Mouse (Mus musculus) CH12F3 (cell line): ENCODE data around the gene Foxk1.

Experiments
- in situ Hi-C: fragments of 300-500 bp; cut with MboI; formaldehyde crosslinking; loops from 2 replicates; pipeline ENCODE4 v1.14.3; 2020; ENCODE audit warnings: low sequenced_read_pairs

Gene Foxk1

GRCm38 (mm10) chr5:142441332-142442044 lies 40.2 kb downstream of the Foxk1 start:
- in situ Hi-C loops: no loop called here

- in situ Hi-C loops: no loop called here
These were observed 40.7 kb downstream of the Foxk1 start for GRCm38 (mm10) chr5:142442045-142442440.

GRCm38 (mm10) chr5:142443514-142443913 lies 42.2 kb downstream of the Foxk1 start:
- in situ Hi-C loops: no loop called here

- in situ Hi-C loops: no loop called here
These were observed 42.7 kb downstream of the Foxk1 start for GRCm38 (mm10) chr5:142443994-142444393.

- in situ Hi-C loops: loop anchor here (5.0 kb wide), 1 partner anchor 78 kb away; no protein-coding TSS in a partner anchor
These were observed 43.7 kb downstream of the Foxk1 start for GRCm38 (mm10) chr5:142444791-142445531.

GRCm38 (mm10) chr5:142445709-142446108 lies 44.4 kb downstream of the Foxk1 start:
- in situ Hi-C loops: loop anchor here (5.0 kb wide), 1 partner anchor 78 kb away; no protein-coding TSS in a partner anchor

- in situ Hi-C loops: loop anchor here (5.0 kb wide), 1 partner anchor 81 kb away; no protein-coding TSS in a partner anchor
These were observed 46.8 kb downstream of the Foxk1 start for GRCm38 (mm10) chr5:142448076-142448475.

- in situ Hi-C loops: loop anchor here (5.0 kb wide), 1 partner anchor 81 kb away; no protein-coding TSS in a partner anchor
These were observed 47.3 kb downstream of the Foxk1 start for GRCm38 (mm10) chr5:142448623-142449022.

- in situ Hi-C loops: no loop called here
These were observed 49.5 kb downstream of the Foxk1 start for GRCm38 (mm10) chr5:142450846-142451245.

- in situ Hi-C loops: no loop called here
These were observed 50.5 kb downstream of the Foxk1 start for GRCm38 (mm10) chr5:142451759-142452158.

- in situ Hi-C loops: no loop called here
These were observed 52.4 kb downstream of the Foxk1 start for GRCm38 (mm10) chr5:142453742-142454141.

GRCm38 (mm10) chr5:142456318-142456717 lies 55.0 kb downstream of the Foxk1 start:
- in situ Hi-C loops: no loop called here

- in situ Hi-C loops: no loop called here
These were observed 56.0 kb downstream of the Foxk1 start for GRCm38 (mm10) chr5:142457345-142457744.

- in situ Hi-C loops: no loop called here
These were observed 57.7 kb downstream of the Foxk1 start for GRCm38 (mm10) chr5:142458791-142459557.

GRCm38 (mm10) chr5:142459834-142460233 lies 58.5 kb downstream of the Foxk1 start:
- in situ Hi-C loops: no loop called here

- in situ Hi-C loops: no loop called here
These were observed 60.8 kb downstream of the Foxk1 start for GRCm38 (mm10) chr5:142461942-142462640.

GRCm38 (mm10) chr5:142462641-142462948 lies 61.3 kb downstream of the Foxk1 start:
- in situ Hi-C loops: no loop called here

GRCm38 (mm10) chr5:142463011-142463410 lies 61.7 kb downstream of the Foxk1 start:
- in situ Hi-C loops: no loop called here

- in situ Hi-C loops: no loop called here
These were observed 62.5 kb downstream of the Foxk1 start, which contains the start of gene Ap5z1 for GRCm38 (mm10) chr5:142463461-142464454. Gene Ap5z1, plus strand, starts transcription at chr5:142463944.
